Mouse (Mus musculus): ENCODE results near the gene Gpn2. TPM values are rescaled to one million over a fixed set of nuclear protein-coding genes. Genes with fewer than 3 reads are reported as not detected.

Gene Gpn2
- polyA plus RNA-seq, 1 experiment from 2014 or later = 25.9 TPM

DNA sequence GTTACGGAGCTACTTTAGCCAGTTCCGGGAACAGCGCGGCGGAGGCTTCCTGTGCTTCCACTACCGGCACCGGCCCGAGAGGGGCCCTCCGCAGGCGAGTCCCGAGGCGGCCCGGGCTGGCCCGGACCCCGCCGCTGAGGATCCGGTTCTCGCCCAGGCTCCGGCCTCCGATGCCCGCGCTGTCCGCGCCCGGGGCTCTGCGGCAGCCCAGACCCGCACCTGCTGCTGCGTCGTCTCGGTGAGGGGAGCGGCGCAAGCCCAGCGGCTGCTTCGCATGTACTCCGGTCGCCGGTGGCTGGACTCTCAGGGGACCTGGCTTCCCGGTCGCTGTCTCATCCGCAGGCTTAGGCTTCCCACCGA, 9.3 kb upstream of the Gpn2 start:
- Histone ChIP-seq H3K4me1 (replicated peaks; ENCODE audit: control insufficient read depth, insufficient read depth, low read length) (0 out of 2 replicates have a peak, but pooled peaks cover 3% of the 10 kb centered on the region), H3K27me3 (ENCODE audit: control insufficient read depth, insufficient read depth, low read length) (no peaks in the 10 kb centered on the region), H3K9me3 (ENCODE audit: control insufficient read depth, low read length) (no peaks in the 10 kb centered on the region), H3K4me2 (replicated peaks; ENCODE audit: low read depth, low read length) (peak overlapping the region; percentile 71), H3K27ac (ENCODE audit: low read depth, low read length) (peak overlapping the region; percentile 56; the same call in 1 of the 2 replicates), H3K9ac (ENCODE audit: low read depth, low read length) (peak overlapping the region; percentile 76), H3K4me3 (ENCODE audit: low read depth, low read length) (peak overlapping the region; percentile 99), H3K36me3 (ENCODE audit: control insufficient read depth, insufficient read depth, low read length) (no peaks in the 10 kb centered on the region)
- under 1% methylated on average over 21 of the region's 41 CpGs for WGBS
- peak; percentile 57; the same call in 1 of the 2 replicates for ATAC-seq (ENCODE audit: low FRiP score)
- DNase-seq (ENCODE audit: low spot score) = no peak

- ATAC-seq (ENCODE audit: low FRiP score) (no peak), DNase-seq (ENCODE audit: low spot score) (no peak)
- no peak overlapping the region for H3K27ac ChIP-seq (ENCODE audit: low read depth, low read length)
- 76% methylated on average over 12 of the region's 12 CpGs for WGBS
- H3K9ac ChIP-seq (ENCODE audit: low read depth, low read length) = no peak overlapping the region
- no peak overlapping the region for H3K4me3 ChIP-seq (ENCODE audit: low read depth, low read length)
- H3K36me3 ChIP-seq (ENCODE audit: control insufficient read depth, insufficient read depth, low read length) = no peaks in the 10 kb centered on the region
- no peak overlapping the region for H3K4me2 ChIP-seq (replicated peaks; ENCODE audit: low read depth, low read length)
- H3K27me3 ChIP-seq (ENCODE audit: control insufficient read depth, insufficient read depth, low read length) = no peaks in the 10 kb centered on the region
- 0 out of 2 replicates have a peak, but pooled peaks cover 3% of the 10 kb centered on the region for H3K4me1 ChIP-seq (replicated peaks; ENCODE audit: control insufficient read depth, insufficient read depth, low read length)
- H3K9me3 ChIP-seq (ENCODE audit: control insufficient read depth, low read length) = no peaks in the 10 kb centered on the region
These were observed 6.2 kb upstream of the Gpn2 start for GRCm38 (mm10) chr4:133577983-133578382.

GRCm38 (mm10) chr4:133583690-133584058, 488 bp upstream of the Gpn2 start:
- Histone ChIP-seq H3K27ac (ENCODE audit: low read depth, low read length) (peak overlapping the region; percentile 65; the same call in 1 of the 2 replicates), H3K4me1 (replicated peaks; ENCODE audit: control insufficient read depth, insufficient read depth, low read length) (peaks cover 8% of the 10 kb centered on the region), H3K9ac (ENCODE audit: low read depth, low read length) (peak overlapping the region; percentile 93), H3K4me3 (ENCODE audit: low read depth, low read length) (peak overlapping the region; percentile 92), H3K27me3 (ENCODE audit: control insufficient read depth, insufficient read depth, low read length) (no peaks in the 10 kb centered on the region), H3K4me2 (replicated peaks; ENCODE audit: low read depth, low read length) (peak overlapping the region; percentile 98), H3K36me3 (ENCODE audit: control insufficient read depth, insufficient read depth, low read length) (0 out of 2 replicates have a peak, but pooled peaks cover 5% of the 10 kb centered on the region), H3K9me3 (ENCODE audit: control insufficient read depth, low read length) (no peaks in the 10 kb centered on the region)
- no peak for ATAC-seq (ENCODE audit: low FRiP score)
- WGBS = 54% methylated on average over 6 of the region's 6 CpGs
- no peak for DNase-seq (ENCODE audit: low spot score)

DNA sequence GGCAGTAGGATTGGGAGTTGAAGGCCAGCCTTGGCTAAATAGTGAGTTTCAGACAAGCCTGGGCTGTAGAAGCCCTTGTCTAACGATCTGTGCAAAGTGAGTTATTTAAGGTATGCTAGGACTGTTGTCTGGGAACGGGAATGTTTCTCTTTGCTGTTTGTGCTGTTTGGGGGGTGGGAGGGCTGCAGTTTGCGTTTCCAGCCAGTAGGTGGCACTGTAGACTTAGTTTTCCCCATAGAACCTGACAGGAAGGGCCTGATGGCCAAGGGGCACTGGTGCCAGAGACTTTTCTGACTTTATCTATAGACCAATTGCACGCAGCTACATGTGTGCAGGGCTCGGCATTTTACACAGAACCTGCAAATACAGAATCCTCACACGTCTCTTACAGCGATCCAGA, 8.4 kb downstream of the Gpn2 start:
- DNase-seq (ENCODE audit: low spot score) (peak; percentile 90), ATAC-seq (ENCODE audit: low FRiP score) (no peak)
- Histone ChIP-seq H3K27me3 (ENCODE audit: control insufficient read depth, insufficient read depth, low read length) (no peaks in the 10 kb centered on the region), H3K9me3 (ENCODE audit: control insufficient read depth, low read length) (no peaks in the 10 kb centered on the region), H3K4me3 (ENCODE audit: low read depth, low read length) (no peak overlapping the region), H3K36me3 (ENCODE audit: control insufficient read depth, insufficient read depth, low read length) (0 out of 2 replicates have a peak, but pooled peaks cover 5% of the 10 kb centered on the region), H3K9ac (ENCODE audit: low read depth, low read length) (no peak overlapping the region), H3K4me2 (replicated peaks; ENCODE audit: low read depth, low read length) (no peak overlapping the region), H3K27ac (ENCODE audit: low read depth, low read length) (no peak overlapping the region), H3K4me1 (replicated peaks; ENCODE audit: control insufficient read depth, insufficient read depth, low read length) (no peaks in the 10 kb centered on the region)
- WGBS = 37% methylated on average over 7 of the region's 7 CpGs

DNA sequence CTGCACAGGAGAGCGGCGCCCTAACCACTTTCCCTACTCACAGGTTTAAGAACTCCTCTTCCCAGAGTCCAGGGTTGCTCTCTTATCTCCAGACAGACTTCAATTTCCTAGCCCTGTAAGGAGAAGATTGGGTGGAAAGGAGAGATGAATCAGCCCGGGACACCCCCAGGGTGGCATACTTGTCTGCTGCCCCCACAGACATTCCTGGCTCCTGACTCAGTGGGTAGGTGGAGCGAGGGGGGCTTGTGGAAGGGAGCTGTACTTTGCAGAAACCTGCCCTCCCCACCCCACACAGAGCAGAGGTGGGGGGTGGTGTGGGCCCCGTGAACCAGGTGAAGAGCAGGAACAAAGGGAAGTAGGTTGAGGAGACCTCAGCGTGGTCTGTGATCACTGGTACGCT, 11.4 kb downstream of the Gpn2 start:
- no peak for ATAC-seq (ENCODE audit: low FRiP score)
- Histone ChIP-seq H3K4me2 (replicated peaks; ENCODE audit: low read depth, low read length) (no peak overlapping the region), H3K4me1 (replicated peaks; ENCODE audit: control insufficient read depth, insufficient read depth, low read length) (no peaks in the 10 kb centered on the region; the same call in 1 of the 2 replicates), H3K9me3 (ENCODE audit: control insufficient read depth, low read length) (no peaks in the 10 kb centered on the region), H3K4me3 (ENCODE audit: low read depth, low read length) (no peak overlapping the region), H3K27me3 (ENCODE audit: control insufficient read depth, insufficient read depth, low read length) (peaks cover 24% of the 10 kb centered on the region), H3K27ac (ENCODE audit: low read depth, low read length) (no peak overlapping the region), H3K9ac (ENCODE audit: low read depth, low read length) (no peak overlapping the region), H3K36me3 (ENCODE audit: control insufficient read depth, insufficient read depth, low read length) (no peaks in the 10 kb centered on the region)
- no peak for DNase-seq (ENCODE audit: low spot score)
- 68% methylated on average over 7 of the region's 7 CpGs for WGBS

DNA sequence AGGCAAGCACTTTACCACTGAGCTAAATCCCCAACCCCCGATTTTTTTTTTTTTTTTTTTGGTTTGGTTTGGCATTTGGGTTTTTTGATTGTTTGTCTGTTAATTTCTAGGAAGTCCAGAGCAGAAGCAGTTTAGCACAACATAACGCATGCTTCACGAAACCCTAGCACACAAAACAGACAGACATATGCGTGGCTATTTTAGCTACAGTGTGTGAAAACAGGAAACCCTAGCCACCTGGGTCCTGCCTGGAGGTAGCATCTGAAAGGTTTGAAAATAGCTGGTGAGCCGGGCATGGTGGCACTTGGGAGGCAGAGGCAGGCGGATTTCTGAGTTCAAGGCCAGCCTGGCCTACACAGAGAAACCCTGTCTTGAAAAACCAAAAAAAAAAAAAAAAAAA, 11.9 kb downstream of the Gpn2 start:
- no peak overlapping the region for H3K4me3 ChIP-seq (ENCODE audit: low read depth, low read length)
- H3K9ac ChIP-seq (ENCODE audit: low read depth, low read length) = no peak overlapping the region
- no peaks in the 10 kb centered on the region for H3K9me3 ChIP-seq (ENCODE audit: control insufficient read depth, low read length)
- WGBS = 84% methylated on average over 6 of the region's 6 CpGs
- no peak for DNase-seq (ENCODE audit: low spot score)
- H3K27me3 ChIP-seq (ENCODE audit: control insufficient read depth, insufficient read depth, low read length) = peaks cover 25% of the 10 kb centered on the region
- no peak overlapping the region for H3K4me2 ChIP-seq (replicated peaks; ENCODE audit: low read depth, low read length)
- ATAC-seq (ENCODE audit: low FRiP score) = no peak
- no peak overlapping the region for H3K27ac ChIP-seq (ENCODE audit: low read depth, low read length)
- no peaks in the 10 kb centered on the region for H3K36me3 ChIP-seq (ENCODE audit: control insufficient read depth, insufficient read depth, low read length)
- no peaks in the 10 kb centered on the region; the same call in 1 of the 2 replicates for H3K4me1 ChIP-seq (replicated peaks; ENCODE audit: control insufficient read depth, insufficient read depth, low read length)

GRCm38 (mm10) chr4:133598616-133599015, 14.5 kb downstream of the Gpn2 start:
- ATAC-seq (ENCODE audit: low FRiP score) = no peak
- Histone ChIP-seq H3K9ac (ENCODE audit: low read depth, low read length) (no peak overlapping the region), H3K27me3 (ENCODE audit: control insufficient read depth, insufficient read depth, low read length) (peaks cover 40% of the 10 kb centered on the region), H3K4me2 (replicated peaks; ENCODE audit: low read depth, low read length) (no peak overlapping the region), H3K36me3 (ENCODE audit: control insufficient read depth, insufficient read depth, low read length) (no peaks in the 10 kb centered on the region), H3K4me1 (replicated peaks; ENCODE audit: control insufficient read depth, insufficient read depth, low read length) (no peaks in the 10 kb centered on the region; the same call in 1 of the 2 replicates), H3K4me3 (ENCODE audit: low read depth, low read length) (no peak overlapping the region), H3K9me3 (ENCODE audit: control insufficient read depth, low read length) (no peaks in the 10 kb centered on the region), H3K27ac (ENCODE audit: low read depth, low read length) (no peak overlapping the region)
- WGBS = 55% methylated on average over 4 of the region's 4 CpGs
- DNase-seq (ENCODE audit: low spot score) = no peak

DNA sequence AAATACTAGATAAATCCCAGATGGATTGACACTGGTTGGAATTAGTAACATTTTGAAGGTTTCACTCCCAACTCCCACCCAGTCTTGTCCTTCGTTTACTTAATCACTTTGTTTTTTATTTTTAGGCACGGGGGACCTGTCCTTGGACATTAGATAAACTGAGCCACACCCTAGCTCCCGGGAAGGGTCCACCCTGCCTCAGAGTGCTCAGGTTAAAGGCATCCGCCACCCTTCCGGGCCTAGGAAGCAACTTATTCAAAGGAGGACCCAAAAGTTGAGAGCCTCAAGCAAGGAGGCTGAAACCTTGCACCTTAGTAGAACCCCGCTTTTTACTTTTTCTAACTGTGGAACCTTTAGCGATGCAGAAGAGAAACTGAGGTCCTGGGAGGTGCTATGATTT, 15.0 kb downstream of the Gpn2 start:
- WGBS = 32% methylated on average over 7 of the region's 7 CpGs
- no peak overlapping the region for H3K27ac ChIP-seq (ENCODE audit: low read depth, low read length)

GRCm38 (mm10) chr4:133599571-133600073, 15.5 kb downstream of the Gpn2 start:
- Histone ChIP-seq H3K27ac (ENCODE audit: low read depth, low read length) (no peak overlapping the region), H3K27me3 (ENCODE audit: control insufficient read depth, insufficient read depth, low read length) (peaks cover 40% of the 10 kb centered on the region)
- WGBS = under 1% methylated on average over 49 of the region's 50 CpGs

More for the DNA sequence above, 15.0 kb downstream of the Gpn2 start:
- ATAC-seq (ENCODE audit: low FRiP score) (no peak), DNase-seq (ENCODE audit: low spot score) (no peak)
- no peaks in the 10 kb centered on the region for H3K36me3 ChIP-seq (ENCODE audit: control insufficient read depth, insufficient read depth, low read length)
- no peaks in the 10 kb centered on the region for H3K9me3 ChIP-seq (ENCODE audit: control insufficient read depth, low read length)
- H3K9ac ChIP-seq (ENCODE audit: low read depth, low read length) = peak overlapping the region; percentile 38; the same call in 1 of the 2 replicates
- no peaks in the 10 kb centered on the region; the same call in 1 of the 2 replicates for H3K4me1 ChIP-seq (replicated peaks; ENCODE audit: control insufficient read depth, insufficient read depth, low read length)
- peaks cover 40% of the 10 kb centered on the region for H3K27me3 ChIP-seq (ENCODE audit: control insufficient read depth, insufficient read depth, low read length)
- peak overlapping the region; percentile 41 for H3K4me3 ChIP-seq (ENCODE audit: low read depth, low read length)
- H3K4me2 ChIP-seq (replicated peaks; ENCODE audit: low read depth, low read length) = peak overlapping the region; percentile 86

More at GRCm38 (mm10) chr4:133599571-133600073, 15.5 kb downstream of the Gpn2 start:
- peak overlapping the region; percentile 41 for H3K4me3 ChIP-seq (ENCODE audit: low read depth, low read length)
- no peaks in the 10 kb centered on the region for H3K36me3 ChIP-seq (ENCODE audit: control insufficient read depth, insufficient read depth, low read length)
- DNase-seq (ENCODE audit: low spot score) (peak; percentile 83), ATAC-seq (ENCODE audit: low FRiP score) (peak; percentile 92)
- no peaks in the 10 kb centered on the region; the same call in 1 of the 2 replicates for H3K4me1 ChIP-seq (replicated peaks; ENCODE audit: control insufficient read depth, insufficient read depth, low read length)
- no peaks in the 10 kb centered on the region for H3K9me3 ChIP-seq (ENCODE audit: control insufficient read depth, low read length)
- H3K9ac ChIP-seq (ENCODE audit: low read depth, low read length) = peak overlapping the region; percentile 38; the same call in 1 of the 2 replicates
- H3K4me2 ChIP-seq (replicated peaks; ENCODE audit: low read depth, low read length) = peak overlapping the region; percentile 86

Data from hindbrain, embryonic 11.5 days (tissue).